Mouse (Mus musculus): ENCODE data around the gene Tiam2. TPM values are rescaled to one million over a fixed set of nuclear protein-coding genes. Genes with fewer than 3 reads are reported as not detected.

The Tiam2 gene
- polyA plus RNA-seq (2014; fragmentation: Nextera tagmentation; extraction: Ambion mirVana) = 5.3 and 5.5 TPM in 2 replicates

GRCm38 (mm10) chr17:3326148-3326902, at the start of gene Tiam2:
Gene Tiam2, plus strand, starts transcription at chr17:3326573.
- Histone ChIP-seq H3K36me3 (ENCODE audit: control insufficient read depth, insufficient read depth, low read length) (no peaks in the 10 kb centered on the region), H3K27me3 (ENCODE audit: control insufficient read depth, insufficient read depth, low read length) (peaks cover 17% of the 10 kb centered on the region)
- WGBS = 1% methylated on average over 47 of the region's 55 CpGs

GRCm38 (mm10) chr17:3280321-3280720, 46.1 kb upstream of the Tiam2 start:
- Histone ChIP-seq H3K4me1 (replicated peaks; ENCODE audit: control insufficient read depth, insufficient read depth, low read length) (0 out of 2 replicates have a peak, but pooled peaks cover 3% of the 10 kb centered on the region), H3K36me3 (ENCODE audit: control insufficient read depth, insufficient read depth, low read length) (no peaks in the 10 kb centered on the region), H3K27ac (ENCODE audit: low read depth, low read length) (no peak overlapping the region), H3K9ac (ENCODE audit: low read depth, low read length) (no peak overlapping the region), H3K9me3 (ENCODE audit: control insufficient read depth, low read length) (no peaks in the 10 kb centered on the region), H3K4me3 (ENCODE audit: low read depth, low read length) (no peak overlapping the region), H3K4me2 (replicated peaks; ENCODE audit: low read depth, low read length) (no peak overlapping the region), H3K27me3 (ENCODE audit: control insufficient read depth, insufficient read depth, low read length) (no peaks in the 10 kb centered on the region)
- ATAC-seq (ENCODE audit: low FRiP score) (no peak), DNase-seq (ENCODE audit: low spot score) (no peak)
- 70% methylated on average over 2 of the region's 2 CpGs for WGBS

More at GRCm38 (mm10) chr17:3326148-3326902, at the start of gene Tiam2:
- Histone ChIP-seq H3K4me2 (replicated peaks; ENCODE audit: low read depth, low read length) (peak within 1 kb of the TSS; percentile 87), H3K9ac (ENCODE audit: low read depth, low read length) (peak within 1 kb of the TSS; percentile 43; the same call in 1 of the 2 replicates), H3K27ac (ENCODE audit: low read depth, low read length) (no peak within 1 kb of the TSS), H3K9me3 (ENCODE audit: control insufficient read depth, low read length) (no peaks in the 10 kb centered on the region), H3K4me3 (ENCODE audit: low read depth, low read length) (peak within 1 kb of the TSS; percentile 48), H3K4me1 (replicated peaks; ENCODE audit: control insufficient read depth, insufficient read depth, low read length) (peaks cover 5% of the 10 kb centered on the region; the same call in 1 of the 2 replicates)
- DNase-seq (ENCODE audit: low spot score) = peak; percentile 74
- peak; percentile 85 for ATAC-seq (ENCODE audit: low FRiP score)

- H3K9ac ChIP-seq (ENCODE audit: low read depth, low read length) = no peak overlapping the region
- no peaks in the 10 kb centered on the region for H3K9me3 ChIP-seq (ENCODE audit: control insufficient read depth, low read length)
- 0 out of 2 replicates have a peak, but pooled peaks cover 3% of the 10 kb centered on the region for H3K4me1 ChIP-seq (replicated peaks; ENCODE audit: control insufficient read depth, insufficient read depth, low read length)
- DNase-seq (ENCODE audit: low spot score) = no peak
- no peak overlapping the region for H3K4me3 ChIP-seq (ENCODE audit: low read depth, low read length)
- H3K27ac ChIP-seq (ENCODE audit: low read depth, low read length) = no peak overlapping the region
- H3K4me2 ChIP-seq (replicated peaks; ENCODE audit: low read depth, low read length) = no peak overlapping the region
- 82% methylated on average over 5 of the region's 5 CpGs for whole genome bisulfite sequencing
- no peaks in the 10 kb centered on the region for H3K27me3 ChIP-seq (ENCODE audit: control insufficient read depth, insufficient read depth, low read length)
- ATAC-seq (ENCODE audit: low FRiP score) = no peak
- H3K36me3 ChIP-seq (ENCODE audit: control insufficient read depth, insufficient read depth, low read length) = no peaks in the 10 kb centered on the region
Observed at GRCm38 (mm10) chr17:3281939-3282338, 44.4 kb upstream of the Tiam2 start.

- peak; percentile 70; the same call in 1 of the 2 replicates for ATAC-seq (ENCODE audit: low FRiP score)
- H3K9me3 ChIP-seq (ENCODE audit: control insufficient read depth, low read length) = no peaks in the 10 kb centered on the region
- H3K36me3 ChIP-seq (ENCODE audit: control insufficient read depth, insufficient read depth, low read length) = no peaks in the 10 kb centered on the region
- H3K27me3 ChIP-seq (ENCODE audit: control insufficient read depth, insufficient read depth, low read length) = no peaks in the 10 kb centered on the region
- no peak overlapping the region for H3K9ac ChIP-seq (ENCODE audit: low read depth, low read length)
- H3K27ac ChIP-seq (ENCODE audit: low read depth, low read length) = peak overlapping the region; percentile 63
- no peak overlapping the region for H3K4me2 ChIP-seq (replicated peaks; ENCODE audit: low read depth, low read length)
- H3K4me1 ChIP-seq (replicated peaks; ENCODE audit: control insufficient read depth, insufficient read depth, low read length) = 0 out of 2 replicates have a peak, but pooled peaks cover 3% of the 10 kb centered on the region
- 48% methylated on average over 8 of the region's 8 CpGs for WGBS
- peak; percentile 50 for DNase-seq (ENCODE audit: low spot score)
- H3K4me3 ChIP-seq (ENCODE audit: low read depth, low read length) = no peak overlapping the region
Observed at GRCm38 (mm10) chr17:3285030-3285671, 41.2 kb upstream of the Tiam2 start.

GRCm38 (mm10) chr17:3286123-3286825, 40.1 kb upstream of the Tiam2 start:
- ATAC-seq (ENCODE audit: low FRiP score) (no peak), DNase-seq (ENCODE audit: low spot score) (no peak)
- no peak overlapping the region for H3K4me2 ChIP-seq (replicated peaks; ENCODE audit: low read depth, low read length)
- H3K27ac ChIP-seq (ENCODE audit: low read depth, low read length) = 0 out of 2 replicates have a peak overlapping the region, but pooled peaks have one; percentile 63
- H3K27me3 ChIP-seq (ENCODE audit: control insufficient read depth, insufficient read depth, low read length) = no peaks in the 10 kb centered on the region
- H3K9me3 ChIP-seq (ENCODE audit: control insufficient read depth, low read length) = no peaks in the 10 kb centered on the region
- no peak overlapping the region for H3K9ac ChIP-seq (ENCODE audit: low read depth, low read length)
- H3K4me3 ChIP-seq (ENCODE audit: low read depth, low read length) = no peak overlapping the region
- H3K4me1 ChIP-seq (replicated peaks; ENCODE audit: control insufficient read depth, insufficient read depth, low read length) = 0 out of 2 replicates have a peak, but pooled peaks cover 3% of the 10 kb centered on the region
- 78% methylated on average over 8 of the region's 8 CpGs for WGBS
- H3K36me3 ChIP-seq (ENCODE audit: control insufficient read depth, insufficient read depth, low read length) = no peaks in the 10 kb centered on the region

- Histone ChIP-seq H3K27me3 (ENCODE audit: control insufficient read depth, insufficient read depth, low read length) (no peaks in the 10 kb centered on the region), H3K27ac (ENCODE audit: low read depth, low read length) (no peak overlapping the region), H3K4me2 (replicated peaks; ENCODE audit: low read depth, low read length) (no peak overlapping the region), H3K36me3 (ENCODE audit: control insufficient read depth, insufficient read depth, low read length) (no peaks in the 10 kb centered on the region), H3K4me1 (replicated peaks; ENCODE audit: control insufficient read depth, insufficient read depth, low read length) (0 out of 2 replicates have a peak, but pooled peaks cover 3% of the 10 kb centered on the region), H3K4me3 (ENCODE audit: low read depth, low read length) (no peak overlapping the region), H3K9me3 (ENCODE audit: control insufficient read depth, low read length) (no peaks in the 10 kb centered on the region), H3K9ac (ENCODE audit: low read depth, low read length) (no peak overlapping the region)
- peak; percentile 78 for DNase-seq (ENCODE audit: low spot score)
- WGBS = 32% methylated on average over 6 of the region's 6 CpGs
- ATAC-seq (ENCODE audit: low FRiP score) = no peak
Observed at GRCm38 (mm10) chr17:3288341-3288740, 38.0 kb upstream of the Tiam2 start.

- Histone ChIP-seq H3K4me1 (replicated peaks; ENCODE audit: control insufficient read depth, insufficient read depth, low read length) (no peaks in the 10 kb centered on the region), H3K27me3 (ENCODE audit: control insufficient read depth, insufficient read depth, low read length) (no peaks in the 10 kb centered on the region), H3K9ac (ENCODE audit: low read depth, low read length) (no peak overlapping the region), H3K36me3 (ENCODE audit: control insufficient read depth, insufficient read depth, low read length) (no peaks in the 10 kb centered on the region), H3K4me2 (replicated peaks; ENCODE audit: low read depth, low read length) (no peak overlapping the region), H3K9me3 (ENCODE audit: control insufficient read depth, low read length) (no peaks in the 10 kb centered on the region), H3K4me3 (ENCODE audit: low read depth, low read length) (no peak overlapping the region), H3K27ac (ENCODE audit: low read depth, low read length) (no peak overlapping the region)
- WGBS = 67% methylated on average over 2 of the region's 2 CpGs
- ATAC-seq (ENCODE audit: low FRiP score) = no peak
- no peak for DNase-seq (ENCODE audit: low spot score)
Observed at GRCm38 (mm10) chr17:3295097-3295496, 31.3 kb upstream of the Tiam2 start.

GRCm38 (mm10) chr17:3299487-3299886, 26.9 kb upstream of the Tiam2 start:
- 79% methylated on average over 6 of the region's 6 CpGs for WGBS
- DNase-seq (ENCODE audit: low spot score) = no peak
- H3K4me1 ChIP-seq (replicated peaks; ENCODE audit: control insufficient read depth, insufficient read depth, low read length) = no peaks in the 10 kb centered on the region
- no peaks in the 10 kb centered on the region for H3K27me3 ChIP-seq (ENCODE audit: control insufficient read depth, insufficient read depth, low read length)
- no peaks in the 10 kb centered on the region for H3K36me3 ChIP-seq (ENCODE audit: control insufficient read depth, insufficient read depth, low read length)
- H3K4me3 ChIP-seq (ENCODE audit: low read depth, low read length) = no peak overlapping the region
- no peak for ATAC-seq (ENCODE audit: low FRiP score)
- no peaks in the 10 kb centered on the region for H3K9me3 ChIP-seq (ENCODE audit: control insufficient read depth, low read length)
- no peak overlapping the region for H3K27ac ChIP-seq (ENCODE audit: low read depth, low read length)
- H3K4me2 ChIP-seq (replicated peaks; ENCODE audit: low read depth, low read length) = no peak overlapping the region
- no peak overlapping the region for H3K9ac ChIP-seq (ENCODE audit: low read depth, low read length)

Data from hindbrain, embryonic 11.5 days (tissue).